Mouse (Mus musculus) cortical plate, adult 2 months (tissue): ENCODE measurements around the gene Mdc1. TPM values are rescaled to one million over a fixed set of nuclear protein-coding genes. Genes with fewer than 3 reads are reported as not detected.
A peak's percentile ranks its signal among the peaks of the same experiment; 100 is the strongest.

ENCODE experiments used
- H3K27ac ChIP-seq: fragments of 200-500 bp; 2 replicates; pipeline ENCODE4 v1.5.1; 2012; ENCODE audit warnings: low read length, control low read depth, inconsistent platforms; ENCODE audit not compliant: insufficient read depth
- H3K4me1 ChIP-seq: fragments of 200-500 bp; 2 replicates; pipeline ENCODE4 v1.6.1; 2011; ENCODE audit warnings: low read length; ENCODE audit not compliant: control insufficient read depth, insufficient read depth
- H3K4me3 ChIP-seq: fragments of 200-500 bp; 2 replicates; pipeline ENCODE4 v1.5.1; 2011; ENCODE audit warnings: mild to moderate bottlenecking, low read length, control low read depth; ENCODE audit not compliant: insufficient read depth
- CTCF ChIP-seq: fragments of 200-500 bp; IDR thresholded peaks from 2 replicates; pipeline ENCODE4 v1.5.1; 2011; ENCODE audit warnings: mild to moderate bottlenecking, control low read depth, low read length; ENCODE audit not compliant: insufficient read depth; ENCODE audit errors: extremely low read depth
- POLR2A ChIP-seq: fragments of 200-500 bp; IDR thresholded peaks from 2 replicates; pipeline ENCODE4 v1.6.1; 2011; ENCODE audit warnings: mild to moderate bottlenecking, low read length, control low read depth; ENCODE audit not compliant: insufficient read depth; ENCODE audit errors: extremely low read depth
- polyA plus RNA-seq: library from polyadenylated mRNA; depleted of rRNA; stranded (reverse); fragments of >200 nt; gene quantifications from 2 replicates; pipeline ENCODE4 v1.2.3, GENCODE M21; 2012

The Mdc1 gene
- polyA plus RNA-seq, 1 experiment = 8.4 TPM

GRCm38 (mm10) chr17:35810900-35811648 lies 30.2 kb upstream of the Mdc1 start:
- Histone ChIP-seq H3K4me3 (no peak overlapping the region), H3K27ac (no peak overlapping the region), H3K4me1 (no peaks in the 10 kb centered on the region)
- TF ChIP-seq CTCF (no peak), POLR2A (no peak)

- H3K27ac ChIP-seq = no peak overlapping the region
- TF ChIP-seq CTCF (no peak), POLR2A (no peak)
- no peak overlapping the region for H3K4me3 ChIP-seq
- no peaks in the 10 kb centered on the region for H3K4me1 ChIP-seq
Measured at GRCm38 (mm10) chr17:35812307-35812706, 29.0 kb upstream of the Mdc1 start.

GRCm38 (mm10) chr17:35812736-35813135 lies 28.6 kb upstream of the Mdc1 start:
- no peak overlapping the region for H3K4me3 ChIP-seq
- TF ChIP-seq CTCF = no peak
- H3K4me1 ChIP-seq = no peaks in the 10 kb centered on the region
- no peak overlapping the region for H3K27ac ChIP-seq

- H3K4me1 ChIP-seq = no peaks in the 10 kb centered on the region
- H3K27ac ChIP-seq = 0 out of 2 replicates have a peak overlapping the region, but pooled peaks have one; percentile 36
- H3K4me3 ChIP-seq = no peak overlapping the region
- TF ChIP-seq POLR2A (no peak), CTCF (no peak)
Measured at GRCm38 (mm10) chr17:35813245-35813647, 28.1 kb upstream of the Mdc1 start.

GRCm38 (mm10) chr17:35813653-35814052 lies 27.7 kb upstream of the Mdc1 start:
- no peak overlapping the region for H3K4me3 ChIP-seq
- H3K4me1 ChIP-seq = no peaks in the 10 kb centered on the region
- no peak for TF ChIP-seq CTCF
- no peak for TF ChIP-seq POLR2A
- peak overlapping the region; percentile 36 for H3K27ac ChIP-seq

- H3K4me1 ChIP-seq = no peaks in the 10 kb centered on the region
- no peak overlapping the region for H3K27ac ChIP-seq
- TF ChIP-seq CTCF (no peak), POLR2A (no peak)
- H3K4me3 ChIP-seq = no peak overlapping the region
Measured at GRCm38 (mm10) chr17:35814678-35815077, 26.6 kb upstream of the Mdc1 start.

GRCm38 (mm10) chr17:35815836-35816235 lies 25.5 kb upstream of the Mdc1 start:
- no peaks in the 10 kb centered on the region for H3K4me1 ChIP-seq
- H3K4me3 ChIP-seq = no peak overlapping the region
- no peak overlapping the region for H3K27ac ChIP-seq
- TF ChIP-seq POLR2A (no peak), CTCF (no peak)

GRCm38 (mm10) chr17:35816686-35817085 lies 24.6 kb upstream of the Mdc1 start:
- Histone ChIP-seq H3K4me1 (no peaks in the 10 kb centered on the region), H3K27ac (no peak overlapping the region), H3K4me3 (no peak overlapping the region)
- TF ChIP-seq CTCF = no peak
- no peak for TF ChIP-seq POLR2A

- TF ChIP-seq CTCF (no peak), POLR2A (no peak)
- Histone ChIP-seq H3K4me3 (no peak overlapping the region), H3K27ac (no peak overlapping the region), H3K4me1 (no peaks in the 10 kb centered on the region)
Measured at GRCm38 (mm10) chr17:35817226-35817625, 24.1 kb upstream of the Mdc1 start.

GRCm38 (mm10) chr17:35820111-35820510 lies 21.2 kb upstream of the Mdc1 start:
- TF ChIP-seq CTCF (no peak), POLR2A (no peak)
- Histone ChIP-seq H3K4me3 (no peak overlapping the region), H3K27ac (no peak overlapping the region), H3K4me1 (no peaks in the 10 kb centered on the region)

- no peaks in the 10 kb centered on the region for H3K4me1 ChIP-seq
- H3K27ac ChIP-seq = peak within 1 kb of the TSS; percentile 7; the same call in 1 of the 2 replicates
Measured at GRCm38 (mm10) chr17:35821439-35822430, 19.6 kb upstream of the Mdc1 start, which contains the start of gene Ier3. TSS of gene Ier3 (plus strand) at chr17:35821684.

More at GRCm38 (mm10) chr17:35821439-35822430, 19.6 kb upstream of the Mdc1 start, which contains the start of gene Ier3:
- H3K4me3 ChIP-seq = peak within 1 kb of the TSS; percentile 71
- TF ChIP-seq CTCF (no peak), POLR2A (peak; percentile 89)
